Mouse (Mus musculus) liver, postnatal 0 days (tissue): ENCODE data around the gene H2-M10.2.

Experiments
- CTCF ChIP-seq: sonication (generic); IDR thresholded peaks from 2 replicates; pipeline ENCODE4 v1.5.1; 2016; ENCODE audit warnings: antibody characterized with exemption, low read depth
- EP300 ChIP-seq: IDR thresholded peaks from 2 replicates; pipeline ENCODE4 v1.6.1; 2016; ENCODE audit warnings: antibody characterized with exemption, low read depth, mild to moderate bottlenecking

GRCm38 (mm10) chr17:36257969-36258368, 28.3 kb downstream of the H2-M10.2 start, which contains the start of gene Rpp21:
- TF ChIP-seq CTCF (no peak), EP300 (no peak)
